Mouse (Mus musculus): ENCODE measurements around the gene Rplp1. TPM values are rescaled to one million over a fixed set of nuclear protein-coding genes. Genes with fewer than 3 reads are reported as not detected.

Rplp1 gene
- polyA plus RNA-seq, 1 experiment from 2014 or later, result 1,981 TPM

- peaks cover 2% of the 10 kb centered on the region; the same call in 1 of the 2 replicates for H3K27me3 ChIP-seq (replicated peaks; ENCODE audit: control insufficient read depth, insufficient read depth, low read length)
- ATAC-seq (replicated peaks; ENCODE audit: low FRiP score, low TSS enrichment, low read depth), result no peak
- peaks cover 11% of the 10 kb centered on the region; the same call in 1 of the 2 replicates for H3K4me1 ChIP-seq (replicated peaks; ENCODE audit: control insufficient read depth, insufficient read depth, low read length)
- H3K27ac ChIP-seq (ENCODE audit: low read depth), result no peak overlapping the region
- WGBS, result 30% methylated on average over 22 of the region's 22 CpGs
- DNase-seq (ENCODE audit: low spot score), result peak; percentile 66
- H3K4me2 ChIP-seq (ENCODE audit: low read length), result no peak overlapping the region
- H3K9me3 ChIP-seq (ENCODE audit: control insufficient read depth, low read length), result no peaks in the 10 kb centered on the region
- H3K4me3 ChIP-seq (ENCODE audit: low read depth, low read length), result no peak overlapping the region
- H3K36me3 ChIP-seq (ENCODE audit: control insufficient read depth, insufficient read depth, low read length), result no peaks in the 10 kb centered on the region
- H3K9ac ChIP-seq (ENCODE audit: low read length), result no peak overlapping the region
Observed at GRCm38 (mm10) chr9:61877373-61878112, 36.8 kb downstream of the Rplp1 start.

GRCm38 (mm10) chr9:61873325-61873724, 41.0 kb downstream of the Rplp1 start:
- DNase-seq (ENCODE audit: low spot score), result no peak
- Histone ChIP-seq H3K9me3 (ENCODE audit: control insufficient read depth, low read length) (0 out of 2 replicates have a peak, but pooled peaks cover 2% of the 10 kb centered on the region), H3K4me3 (ENCODE audit: low read depth, low read length) (no peak overlapping the region), H3K4me1 (replicated peaks; ENCODE audit: control insufficient read depth, insufficient read depth, low read length) (peaks cover 11% of the 10 kb centered on the region; the same call in 1 of the 2 replicates), H3K9ac (ENCODE audit: low read length) (no peak overlapping the region), H3K4me2 (ENCODE audit: low read length) (no peak overlapping the region), H3K27ac (ENCODE audit: low read depth) (no peak overlapping the region), H3K36me3 (ENCODE audit: control insufficient read depth, insufficient read depth, low read length) (no peaks in the 10 kb centered on the region), H3K27me3 (replicated peaks; ENCODE audit: control insufficient read depth, insufficient read depth, low read length) (peaks cover 2% of the 10 kb centered on the region; the same call in 1 of the 2 replicates)
- 18% methylated on average over 8 of the region's 8 CpGs for WGBS
- no peak for ATAC-seq (replicated peaks; ENCODE audit: low FRiP score, low TSS enrichment, low read depth)

GRCm38 (mm10) chr9:61872246-61872941, 41.9 kb downstream of the Rplp1 start:
- no peak for ATAC-seq (replicated peaks; ENCODE audit: low FRiP score, low TSS enrichment, low read depth)
- H3K4me1 ChIP-seq (replicated peaks; ENCODE audit: control insufficient read depth, insufficient read depth, low read length), result peaks cover 6% of the 10 kb centered on the region; the same call in 1 of the 2 replicates
- H3K9ac ChIP-seq (ENCODE audit: low read length), result no peak overlapping the region
- no peak for DNase-seq (ENCODE audit: low spot score)
- 77% methylated on average over 8 of the region's 8 CpGs for WGBS
- H3K27ac ChIP-seq (ENCODE audit: low read depth), result no peak overlapping the region
- no peak overlapping the region for H3K4me3 ChIP-seq (ENCODE audit: low read depth, low read length)
- no peaks in the 10 kb centered on the region for H3K36me3 ChIP-seq (ENCODE audit: control insufficient read depth, insufficient read depth, low read length)
- no peak overlapping the region for H3K4me2 ChIP-seq (ENCODE audit: low read length)
- H3K27me3 ChIP-seq (replicated peaks; ENCODE audit: control insufficient read depth, insufficient read depth, low read length), result no peaks in the 10 kb centered on the region; the same call in 1 of the 2 replicates
- H3K9me3 ChIP-seq (ENCODE audit: control insufficient read depth, low read length), result 0 out of 2 replicates have a peak, but pooled peaks cover 2% of the 10 kb centered on the region

- Histone ChIP-seq H3K4me2 (ENCODE audit: low read length) (no peak overlapping the region), H3K9me3 (ENCODE audit: control insufficient read depth, low read length) (0 out of 2 replicates have a peak, but pooled peaks cover 2% of the 10 kb centered on the region), H3K36me3 (ENCODE audit: control insufficient read depth, insufficient read depth, low read length) (no peaks in the 10 kb centered on the region), H3K27ac (ENCODE audit: low read depth) (no peak overlapping the region), H3K9ac (ENCODE audit: low read length) (no peak overlapping the region), H3K27me3 (replicated peaks; ENCODE audit: control insufficient read depth, insufficient read depth, low read length) (no peaks in the 10 kb centered on the region; the same call in 1 of the 2 replicates), H3K4me1 (replicated peaks; ENCODE audit: control insufficient read depth, insufficient read depth, low read length) (peaks cover 6% of the 10 kb centered on the region; the same call in 1 of the 2 replicates), H3K4me3 (ENCODE audit: low read depth, low read length) (no peak overlapping the region)
- 84% methylated on average over 6 of the region's 6 CpGs for WGBS
- no peak for DNase-seq (ENCODE audit: low spot score)
- ATAC-seq (replicated peaks; ENCODE audit: low FRiP score, low TSS enrichment, low read depth), result no peak
Observed at GRCm38 (mm10) chr9:61871839-61872238, 42.5 kb downstream of the Rplp1 start.

GRCm38 (mm10) chr9:61867659-61868058, 46.7 kb downstream of the Rplp1 start:
- H3K4me3 ChIP-seq (ENCODE audit: low read depth, low read length), result no peak overlapping the region
- H3K4me2 ChIP-seq (ENCODE audit: low read length), result no peak overlapping the region
- no peak overlapping the region for H3K27ac ChIP-seq (ENCODE audit: low read depth)
- ATAC-seq (replicated peaks; ENCODE audit: low FRiP score, low TSS enrichment, low read depth), result no peak
- H3K9me3 ChIP-seq (ENCODE audit: control insufficient read depth, low read length), result 0 out of 2 replicates have a peak, but pooled peaks cover 2% of the 10 kb centered on the region
- H3K4me1 ChIP-seq (replicated peaks; ENCODE audit: control insufficient read depth, insufficient read depth, low read length), result no peaks in the 10 kb centered on the region
- no peak overlapping the region for H3K9ac ChIP-seq (ENCODE audit: low read length)
- no peak for DNase-seq (ENCODE audit: low spot score)
- WGBS, result 80% methylated on average over 11 of the region's 11 CpGs
- H3K27me3 ChIP-seq (replicated peaks; ENCODE audit: control insufficient read depth, insufficient read depth, low read length), result no peaks in the 10 kb centered on the region
- H3K36me3 ChIP-seq (ENCODE audit: control insufficient read depth, insufficient read depth, low read length), result no peaks in the 10 kb centered on the region

Other genes with a start within 250 kb of the Rplp1 start
- gene Kif23, start 32.2 kb upstream of the Rplp1 start, polyA plus RNA-seq (2014; fragmentation: Nextera tagmentation; extraction: Ambion mirVana), result 115 and 121 TPM in 2 replicates
- gene Paqr5, start 112.3 kb upstream of the Rplp1 start, polyA plus RNA-seq (2014; fragmentation: Nextera tagmentation; extraction: Ambion mirVana), result 8.1 and 8.2 TPM in 2 replicates
- gene Glce, start 208.1 kb upstream of the Rplp1 start, polyA plus RNA-seq (2014; fragmentation: Nextera tagmentation; extraction: Ambion mirVana), result 25.2 and 27.8 TPM in 2 replicates

Measured in intestine, embryonic 14.5 days (tissue).